Mouse (Mus musculus) forebrain, embryonic 11.5 days (tissue): ENCODE measurements around the gene Fam217a. TPM values are rescaled to one million over a fixed set of nuclear protein-coding genes. Genes with fewer than 3 reads are reported as not detected.
A peak's percentile ranks its signal among the peaks of the same experiment; 100 is the strongest.
"Not testable (repeated sequence)": the region's sequence is repeated elsewhere in the genome, so short reads cannot be mapped to it uniquely, and the experiment has no call there.

Source experiments
- ATAC-seq: fragments of 200-750 bp; cut with Nextera tagmentation; replicated peaks from 2 replicates; pipeline ENCODE4 v1.8.0; 2017; ENCODE audit warnings: moderate TSS enrichment; ENCODE audit not compliant: low FRiP score
- DNase-seq: peaks from one replicate; pipeline ENCODE4 v3.0.0-alpha.2; 2017; ENCODE audit warnings: low spot score
- H3K27ac ChIP-seq: fragments of 300-500 bp; sonication (generic); 2 replicates; pipeline ENCODE4 v1.5.1; 2014; ENCODE audit warnings: low read depth, low read length
- H3K27me3 ChIP-seq: fragments of 300-500 bp; sonication (generic); 2 replicates; pipeline ENCODE4 v1.6.1; 2014; ENCODE audit warnings: mild to moderate bottlenecking, low read length, mixed read lengths; ENCODE audit not compliant: control insufficient read depth, insufficient read depth
- H3K36me3 ChIP-seq: fragments of 300-500 bp; sonication (generic); 2 replicates; pipeline ENCODE4 v1.6.1; 2014; ENCODE audit warnings: mild to moderate bottlenecking, low read length, moderate library complexity, mixed read lengths; ENCODE audit not compliant: control insufficient read depth, insufficient read depth
- H3K4me1 ChIP-seq: fragments of 300-500 bp; sonication (generic); replicated peaks from 2 replicates; pipeline ENCODE4 v1.6.1; 2014; ENCODE audit warnings: low read length, mixed read lengths; ENCODE audit not compliant: control insufficient read depth, insufficient read depth
- H3K4me2 ChIP-seq: fragments of 300-500 bp; sonication (generic); 2 replicates; pipeline ENCODE4 v1.6.1; 2014; ENCODE audit warnings: low read depth, mild to moderate bottlenecking, low read length, moderate library complexity, mixed read lengths; ENCODE audit not compliant: severe bottlenecking
- H3K4me3 ChIP-seq: fragments of 300-500 bp; sonication (generic); 2 replicates; pipeline ENCODE4 v1.5.1; 2014; ENCODE audit warnings: low read depth, low read length
- H3K9ac ChIP-seq: fragments of 300-500 bp; sonication (generic); 2 replicates; pipeline ENCODE4 v1.6.1; 2014; ENCODE audit warnings: low read length
- H3K9me3 ChIP-seq: fragments of 300-500 bp; sonication (generic); 2 replicates; pipeline ENCODE4 v1.6.1; 2016; ENCODE audit warnings: low read length, mixed read lengths; ENCODE audit not compliant: control insufficient read depth
- WGBS: fragments of 180-500 bp; shearing (Covaris S2); extraction: QIAGEN DNeasy Blood & Tissue Kit; methylation state at CpG from one replicate; pipeline ENCODE4 v1.1.7; 2014; 5-methylcytosine and 5-hydroxymethylcytosine counted together
- polyA plus RNA-seq: library from polyadenylated mRNA; unstranded; fragments of >200 nt; fragmentation: Nextera tagmentation; extraction: Ambion mirVana; gene quantifications from 2 replicates; pipeline ENCODE4 v1.2.1, GENCODE M21; 2014

Fam217a gene
- polyA plus RNA-seq, 1 experiment from 2014 or later: 0.60 TPM

GRCm38 (mm10) chr13:34892871-34893270 is 31.2 kb downstream of the Fam217a start:
- 66% methylated on average over 1 of the region's 1 CpGs for WGBS

GRCm38 (mm10) chr13:34876481-34876880 is 47.6 kb downstream of the Fam217a start:
- Histone ChIP-seq H3K4me2 (peak overlapping the region; percentile 53), H3K27ac (no peak overlapping the region), H3K9me3 (no peaks in the 10 kb centered on the region), H3K4me3 (peak overlapping the region; percentile 67), H3K9ac (peak overlapping the region; percentile 73), H3K4me1 (peaks cover 3% of the 10 kb centered on the region; the same call in 1 of the 2 replicates), H3K27me3 (no peaks in the 10 kb centered on the region), H3K36me3 (no peaks in the 10 kb centered on the region)
- no peak for ATAC-seq
- 13% methylated on average over 3 of the region's 3 CpGs for WGBS
- DNase-seq: no peak

More at GRCm38 (mm10) chr13:34892871-34893270, 31.2 kb downstream of the Fam217a start:
- DNase-seq (no peak), ATAC-seq (no peak)
- H3K9me3 ChIP-seq: no peaks in the 10 kb centered on the region
- H3K27me3 ChIP-seq: no peaks in the 10 kb centered on the region
- H3K4me2 ChIP-seq: no peak overlapping the region
- H3K9ac ChIP-seq: no peak overlapping the region
- no peaks in the 10 kb centered on the region for H3K4me1 ChIP-seq
- H3K4me3 ChIP-seq: no peak overlapping the region
- H3K27ac ChIP-seq: no peak overlapping the region
- peaks cover 24% of the 10 kb centered on the region for H3K36me3 ChIP-seq

GRCm38 (mm10) chr13:34875741-34876445 is 48.2 kb downstream of the Fam217a start:
- Histone ChIP-seq H3K36me3 (no peaks in the 10 kb centered on the region), H3K27ac (peak overlapping the region; percentile 87), H3K27me3 (no peaks in the 10 kb centered on the region), H3K9me3 (no peaks in the 10 kb centered on the region), H3K4me1 (peaks cover 3% of the 10 kb centered on the region; the same call in 1 of the 2 replicates), H3K4me2 (peak overlapping the region; percentile 53), H3K4me3 (peak overlapping the region; percentile 67), H3K9ac (peak overlapping the region; percentile 73)
- DNase-seq: no peak
- WGBS: under 1% methylated on average over 50 of the region's 50 CpGs
- ATAC-seq: peak; percentile 43

GRCm38 (mm10) chr13:34875166-34875710 is 48.9 kb downstream of the Fam217a start, which contains the start of gene Prpf4b:
Prpf4b (plus strand) TSS chr13:34875302.
- DNase-seq (peak; percentile 95), ATAC-seq (peak; percentile 81)
- peak within 1 kb of the TSS; percentile 67 for H3K4me3 ChIP-seq
- peaks cover 3% of the 10 kb centered on the region; the same call in 1 of the 2 replicates for H3K4me1 ChIP-seq
- H3K36me3 ChIP-seq: no peaks in the 10 kb centered on the region
- H3K4me2 ChIP-seq: peak within 1 kb of the TSS; percentile 53
- WGBS: under 1% methylated on average over 40 of the region's 40 CpGs
- peak within 1 kb of the TSS; percentile 87 for H3K27ac ChIP-seq
- peak within 1 kb of the TSS; percentile 73 for H3K9ac ChIP-seq
- H3K9me3 ChIP-seq: no peaks in the 10 kb centered on the region
- no peaks in the 10 kb centered on the region for H3K27me3 ChIP-seq

GRCm38 (mm10) chr13:34874736-34875135 is 49.4 kb downstream of the Fam217a start:
- not testable (repeated sequence) for DNase-seq, H3K27me3 ChIP-seq, H3K4me1 ChIP-seq, H3K36me3 ChIP-seq, H3K9me3 ChIP-seq
- H3K4me3 ChIP-seq: peak overlapping the region; percentile 67
- H3K4me2 ChIP-seq: peak overlapping the region; percentile 53
- peak; percentile 13 for ATAC-seq
- 23% methylated on average over 13 of the region's 13 CpGs for WGBS
- peak overlapping the region; percentile 73 for H3K9ac ChIP-seq
- H3K27ac ChIP-seq: peak overlapping the region; percentile 87

DNA sequence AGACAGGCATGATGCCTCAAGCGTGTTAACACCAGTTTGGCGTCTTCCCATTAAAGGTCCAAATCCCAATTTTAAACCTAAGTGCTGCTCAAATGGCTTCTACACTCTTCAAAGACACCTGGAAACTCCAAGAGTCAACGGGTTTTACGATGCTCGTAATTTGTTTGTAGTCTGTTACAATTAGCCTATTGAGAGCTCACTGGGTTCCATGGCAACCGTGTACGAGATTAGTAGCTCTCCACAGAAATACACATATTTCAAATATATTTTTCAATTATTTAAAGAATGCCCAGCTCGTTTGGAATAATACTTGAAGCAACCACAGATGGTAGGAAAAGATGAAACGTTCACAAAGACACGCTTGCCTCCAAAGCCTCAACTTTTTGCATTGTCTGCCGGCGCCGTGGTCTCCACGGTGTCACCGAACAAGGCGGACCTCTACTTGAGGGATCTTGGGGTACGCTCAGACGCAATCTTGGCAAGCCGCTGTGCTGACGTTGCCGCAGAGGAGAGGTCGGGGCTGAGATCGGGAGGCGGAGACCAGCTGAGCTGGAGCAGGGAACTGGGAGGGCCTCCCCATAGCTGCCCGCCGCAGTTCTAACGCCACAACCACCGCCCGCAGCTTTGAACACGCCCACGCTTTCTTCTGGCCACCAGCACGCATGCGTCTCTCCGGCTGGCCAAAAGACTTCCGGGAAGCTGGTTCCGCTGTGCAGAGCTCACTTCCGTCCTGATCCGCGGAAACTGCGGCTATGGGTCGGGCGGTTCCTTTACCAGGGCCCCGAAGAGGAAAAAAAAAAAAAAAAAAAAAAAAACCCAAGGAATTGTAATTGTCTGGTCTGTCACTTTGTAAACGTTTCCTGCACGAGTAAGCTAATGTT is 50.1 kb downstream of the Fam217a start:
- WGBS: 4% methylated on average over 45 of the region's 45 CpGs
- no peaks in the 10 kb centered on the region for H3K27me3 ChIP-seq
- no peaks in the 10 kb centered on the region for H3K9me3 ChIP-seq
- peak overlapping the region; percentile 67 for H3K4me3 ChIP-seq
- H3K4me2 ChIP-seq: peak overlapping the region; percentile 53
- H3K36me3 ChIP-seq: no peaks in the 10 kb centered on the region
- H3K27ac ChIP-seq: peak overlapping the region; percentile 87
- peaks cover 3% of the 10 kb centered on the region; the same call in 1 of the 2 replicates for H3K4me1 ChIP-seq
- ATAC-seq (peak; percentile 93), DNase-seq (peak; percentile 96)
- H3K9ac ChIP-seq: peak overlapping the region; percentile 66

- Histone ChIP-seq H3K4me1 (no peaks in the 10 kb centered on the region), H3K4me2 (no peak overlapping the region), H3K4me3 (no peak overlapping the region), H3K36me3 (no peaks in the 10 kb centered on the region), H3K9ac (no peak overlapping the region), H3K9me3 (no peaks in the 10 kb centered on the region), H3K27ac (no peak overlapping the region), H3K27me3 (no peaks in the 10 kb centered on the region)
- ATAC-seq (peak; percentile 49; the same call in 1 of the 2 replicates), DNase-seq (no peak)
- WGBS: 44% methylated on average over 7 of the region's 7 CpGs
These were observed 59.5 kb downstream of the Fam217a start for GRCm38 (mm10) chr13:34864420-34865169.

DNA sequence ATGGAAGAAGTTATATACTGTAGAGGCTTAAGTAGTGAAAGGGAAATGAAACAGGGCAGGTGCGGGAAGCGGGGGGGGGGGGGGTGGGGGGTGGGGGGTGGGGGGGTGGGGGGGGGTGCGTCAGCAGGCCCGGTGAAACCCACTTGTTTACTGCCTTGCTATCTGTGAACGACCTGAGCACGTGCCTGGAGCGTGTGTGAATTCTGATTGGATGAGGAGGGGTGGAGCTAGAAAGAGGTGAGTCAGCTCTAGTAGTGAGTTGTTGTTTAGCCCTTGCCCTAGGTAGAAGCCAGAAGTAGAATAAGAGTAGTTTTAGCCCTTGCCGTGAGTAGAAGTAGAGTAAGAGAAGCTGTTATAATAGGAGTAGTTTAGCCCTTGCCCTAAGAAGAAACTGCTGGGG is 62.9 kb downstream of the Fam217a start:
- DNase-seq, H3K27me3 ChIP-seq, H3K4me3 ChIP-seq, H3K4me2 ChIP-seq, ATAC-seq, H3K9ac ChIP-seq, H3K27ac ChIP-seq, H3K4me1 ChIP-seq, H3K36me3 ChIP-seq, H3K9me3 ChIP-seq: not testable (repeated sequence)
- 61% methylated on average over 6 of the region's 8 CpGs for WGBS
